Mouse (Mus musculus) megakaryocyte, embryonic 14.5 days (primary cell): ENCODE data around the gene E130308A19Rik.

Experiments used
- FLI1 ChIP-seq: IDR thresholded peaks from 2 replicates; pipeline ENCODE4 v1.6.1; 2012; ENCODE audit warnings: low read length, inconsistent platforms, mixed read lengths
- GATA1 ChIP-seq: IDR thresholded peaks from 3 replicates; pipeline ENCODE4 v1.6.1; 2012; ENCODE audit warnings: mixed read lengths, low read length, inconsistent platforms, borderline replicate concordance

DNA sequence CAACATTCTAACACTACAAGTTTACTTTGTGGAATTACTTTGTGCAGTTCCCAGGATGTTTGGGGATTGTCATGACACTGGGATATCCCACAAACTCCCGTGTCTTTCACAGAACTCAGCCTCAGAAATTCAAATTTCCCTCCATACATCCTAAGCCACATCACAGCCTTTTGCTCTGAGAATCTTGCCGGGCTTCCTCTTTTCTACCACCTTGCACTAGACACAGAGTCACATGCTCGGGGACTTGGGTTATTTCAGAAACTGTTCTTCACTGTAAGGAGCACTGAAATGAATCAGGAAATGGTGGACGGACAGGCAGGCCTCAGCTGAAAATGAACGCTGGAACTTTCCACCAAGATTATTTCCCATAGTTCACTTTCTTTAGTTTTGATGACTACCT, 177.3 kb downstream of the E130308A19Rik start:
- TF ChIP-seq GATA1 (no peak), FLI1 (no peak)
